Mouse (Mus musculus) liver, embryonic 13.5 days (tissue): ENCODE measurements around the gene Tmem143. TPM values are rescaled to one million over a fixed set of nuclear protein-coding genes. Genes with fewer than 3 reads are reported as not detected.

Source experiments
- ATAC-seq: fragments of 200-750 bp; cut with Nextera tagmentation; 2 replicates; pipeline ENCODE4 v1.8.0; 2017; ENCODE audit warnings: low read depth, mild to moderate bottlenecking, moderate number of reproducible peaks, moderate library complexity
- DNase-seq: peaks from one replicate; pipeline ENCODE4 v3.0.0; 2022
- H3K27ac ChIP-seq: fragments of 300-500 bp; sonication (generic); 2 replicates; pipeline ENCODE4 v1.5.1; 2015; ENCODE audit warnings: moderate library complexity, mild to moderate bottlenecking, inconsistent platforms
- H3K27me3 ChIP-seq: fragments of 300-500 bp; sonication (generic); 2 replicates; pipeline ENCODE4 v1.6.1; 2015; ENCODE audit warnings: mild to moderate bottlenecking, inconsistent platforms
- H3K36me3 ChIP-seq: fragments of 300-500 bp; sonication (generic); 2 replicates; pipeline ENCODE4 v1.6.1; 2015; ENCODE audit warnings: mild to moderate bottlenecking, inconsistent platforms
- H3K4me1 ChIP-seq: fragments of 300-500 bp; sonication (generic); replicated peaks from 2 replicates; pipeline ENCODE4 v1.6.1; 2015; ENCODE audit warnings: inconsistent platforms
- H3K4me2 ChIP-seq: fragments of 300-500 bp; sonication (generic); 2 replicates; pipeline ENCODE4 v1.6.1; 2015; ENCODE audit warnings: inconsistent platforms, mild to moderate bottlenecking, moderate library complexity
- H3K4me3 ChIP-seq: fragments of 300-500 bp; sonication (generic); replicated peaks from 2 replicates; pipeline ENCODE4 v1.5.1; 2015; ENCODE audit warnings: mild to moderate bottlenecking, inconsistent platforms
- H3K9ac ChIP-seq: fragments of 300-500 bp; sonication (generic); 2 replicates; pipeline ENCODE4 v1.6.1; 2015; ENCODE audit warnings: mild to moderate bottlenecking, inconsistent platforms
- H3K9me3 ChIP-seq: fragments of 300-500 bp; sonication (generic); replicated peaks from 2 replicates; pipeline ENCODE4 v1.6.1; 2016; ENCODE audit warnings: inconsistent platforms
- WGBS: fragments of 180-500 bp; shearing (Covaris S2); methylation state at CpG from one replicate; pipeline ENCODE4 v1.1.7; 2015; ENCODE audit not compliant: insufficient replicate concordance; 5-methylcytosine and 5-hydroxymethylcytosine counted together
- polyA plus RNA-seq: library from polyadenylated mRNA; unstranded; fragments of >200 nt; fragmentation: Nextera tagmentation; extraction: Ambion mirVana; gene quantifications from 2 replicates; pipeline ENCODE4 v1.2.1, GENCODE M21; 2015

Tmem143 gene
- polyA plus RNA-seq, 1 experiment from 2014 or later = 3.6 TPM

GRCm38 (mm10) chr7:45917004-45917704, 20.4 kb downstream of the Tmem143 start:
- peaks cover 56% of the 10 kb centered on the region for H3K4me1 ChIP-seq
- H3K9me3 ChIP-seq = no peaks in the 10 kb centered on the region
- 42% methylated on average over 13 of the region's 13 CpGs for WGBS
- DNase-seq (no peak), ATAC-seq (no peak)
- H3K4me2 ChIP-seq = peak overlapping the region; percentile 56
- H3K27ac ChIP-seq = peak overlapping the region; percentile 57; the same call in 1 of the 2 replicates
- H3K9ac ChIP-seq = peak overlapping the region; percentile 37
- no peaks in the 10 kb centered on the region for H3K27me3 ChIP-seq
- H3K4me3 ChIP-seq = peak overlapping the region; percentile 43; the same call in 1 of the 2 replicates
- H3K36me3 ChIP-seq = peaks cover 15% of the 10 kb centered on the region; the same call in 1 of the 2 replicates

- no peak for ATAC-seq
- H3K36me3 ChIP-seq = peaks cover 15% of the 10 kb centered on the region; the same call in 1 of the 2 replicates
- 0 out of 2 replicates have a peak overlapping the region, but pooled peaks have one; percentile 57 for H3K27ac ChIP-seq
- no peaks in the 10 kb centered on the region for H3K27me3 ChIP-seq
- H3K4me1 ChIP-seq = peaks cover 64% of the 10 kb centered on the region
- H3K4me2 ChIP-seq = no peak overlapping the region
- 77% methylated on average over 15 of the region's 15 CpGs for WGBS
- H3K4me3 ChIP-seq = no peak overlapping the region
- H3K9ac ChIP-seq = no peak overlapping the region; the same call in 1 of the 2 replicates
- H3K9me3 ChIP-seq = no peaks in the 10 kb centered on the region
- no peak for DNase-seq
Measured at GRCm38 (mm10) chr7:45917926-45918325, 21.2 kb downstream of the Tmem143 start.

GRCm38 (mm10) chr7:45919083-45919671, 22.4 kb downstream of the Tmem143 start:
- Histone ChIP-seq H3K9ac (peak overlapping the region; percentile 69; the same call in 1 of the 2 replicates), H3K27me3 (no peaks in the 10 kb centered on the region), H3K9me3 (no peaks in the 10 kb centered on the region), H3K4me1 (peaks cover 76% of the 10 kb centered on the region), H3K27ac (0 out of 2 replicates have a peak overlapping the region, but pooled peaks have one; percentile 7), H3K4me2 (peak overlapping the region; percentile 65), H3K4me3 (no peak overlapping the region), H3K36me3 (peaks cover 15% of the 10 kb centered on the region; the same call in 1 of the 2 replicates)
- ATAC-seq (no peak), DNase-seq (no peak)
- WGBS = 77% methylated on average over 14 of the region's 14 CpGs

- H3K4me1 ChIP-seq = peaks cover 82% of the 10 kb centered on the region
- no peak for ATAC-seq
- peak overlapping the region; percentile 69 for H3K9ac ChIP-seq
- peak overlapping the region; percentile 7; the same call in 1 of the 2 replicates for H3K27ac ChIP-seq
- H3K4me3 ChIP-seq = peak overlapping the region; percentile 54
- no peaks in the 10 kb centered on the region for H3K27me3 ChIP-seq
- no peaks in the 10 kb centered on the region for H3K9me3 ChIP-seq
- WGBS = 56% methylated on average over 4 of the region's 4 CpGs
- DNase-seq = no peak
- peaks cover 12% of the 10 kb centered on the region; the same call in 1 of the 2 replicates for H3K36me3 ChIP-seq
- H3K4me2 ChIP-seq = peak overlapping the region; percentile 65
Measured at GRCm38 (mm10) chr7:45919761-45920160, 23.0 kb downstream of the Tmem143 start.

GRCm38 (mm10) chr7:45920583-45921241, 24.0 kb downstream of the Tmem143 start:
- peak overlapping the region; percentile 86 for H3K27ac ChIP-seq
- DNase-seq (no peak), ATAC-seq (no peak)
- peaks cover 84% of the 10 kb centered on the region for H3K4me1 ChIP-seq
- H3K27me3 ChIP-seq = no peaks in the 10 kb centered on the region
- peak overlapping the region; percentile 54 for H3K4me3 ChIP-seq
- H3K9me3 ChIP-seq = no peaks in the 10 kb centered on the region
- H3K9ac ChIP-seq = peak overlapping the region; percentile 69
- peak overlapping the region; percentile 65 for H3K4me2 ChIP-seq
- WGBS = 16% methylated on average over 9 of the region's 9 CpGs
- H3K36me3 ChIP-seq = peaks cover 9% of the 10 kb centered on the region; the same call in 1 of the 2 replicates

- no peaks in the 10 kb centered on the region for H3K27me3 ChIP-seq
- DNase-seq (peak; percentile 38), ATAC-seq (peak; percentile 41; the same call in 1 of the 2 replicates)
- peaks cover 9% of the 10 kb centered on the region; the same call in 1 of the 2 replicates for H3K36me3 ChIP-seq
- H3K9ac ChIP-seq = peak within 1 kb of the TSS; percentile 69
- 8% methylated on average over 9 of the region's 9 CpGs for WGBS
- peak within 1 kb of the TSS; percentile 86 for H3K27ac ChIP-seq
- peaks cover 79% of the 10 kb centered on the region for H3K4me1 ChIP-seq
- H3K4me3 ChIP-seq = peak within 1 kb of the TSS; percentile 54
- no peaks in the 10 kb centered on the region for H3K9me3 ChIP-seq
- H3K4me2 ChIP-seq = peak within 1 kb of the TSS; percentile 76
Measured at GRCm38 (mm10) chr7:45921242-45921621, 24.5 kb downstream of the Tmem143 start, which contains the start of gene Emp3. Gene Emp3, minus strand, starts transcription at chr7:45921404.

- Histone ChIP-seq H3K27ac (peak overlapping the region; percentile 86), H3K4me3 (peak overlapping the region; percentile 58; the same call in 1 of the 2 replicates), H3K9ac (peak overlapping the region; percentile 69; the same call in 1 of the 2 replicates), H3K36me3 (peaks cover 9% of the 10 kb centered on the region; the same call in 1 of the 2 replicates), H3K9me3 (no peaks in the 10 kb centered on the region), H3K4me1 (peaks cover 70% of the 10 kb centered on the region), H3K27me3 (no peaks in the 10 kb centered on the region), H3K4me2 (peak overlapping the region; percentile 76)
- DNase-seq (no peak), ATAC-seq (no peak)
- 54% methylated on average over 12 of the region's 12 CpGs for WGBS
Measured at GRCm38 (mm10) chr7:45921950-45922600, 25.3 kb downstream of the Tmem143 start.

GRCm38 (mm10) chr7:45922928-45923761, 26.4 kb downstream of the Tmem143 start:
- H3K9ac ChIP-seq = peak overlapping the region; percentile 57
- peaks cover 3% of the 10 kb centered on the region; the same call in 1 of the 2 replicates for H3K36me3 ChIP-seq
- DNase-seq = peak; percentile 90
- peak; percentile 82 for ATAC-seq
- peak overlapping the region; percentile 86 for H3K27ac ChIP-seq
- H3K4me2 ChIP-seq = peak overlapping the region; percentile 76
- peaks cover 60% of the 10 kb centered on the region for H3K4me1 ChIP-seq
- H3K4me3 ChIP-seq = peak overlapping the region; percentile 58
- H3K27me3 ChIP-seq = 0 out of 2 replicates have a peak, but pooled peaks cover under 1% of the 10 kb centered on the region
- under 1% methylated on average over 37 of the region's 37 CpGs for WGBS
- no peaks in the 10 kb centered on the region for H3K9me3 ChIP-seq

- Histone ChIP-seq H3K9me3 (no peaks in the 10 kb centered on the region), H3K27ac (peak within 1 kb of the TSS; percentile 86), H3K36me3 (peaks cover 3% of the 10 kb centered on the region; the same call in 1 of the 2 replicates), H3K4me1 (peaks cover 60% of the 10 kb centered on the region), H3K27me3 (0 out of 2 replicates have a peak, but pooled peaks cover 3% of the 10 kb centered on the region), H3K4me2 (peak within 1 kb of the TSS; percentile 76), H3K4me3 (peak within 1 kb of the TSS; percentile 58), H3K9ac (peak within 1 kb of the TSS; percentile 60)
- WGBS = 2% methylated on average over 24 of the region's 24 CpGs
- peak; percentile 52 for DNase-seq
- ATAC-seq = peak; percentile 66
Measured at GRCm38 (mm10) chr7:45923762-45924428, 27.2 kb downstream of the Tmem143 start, which contains the start of gene Ccdc114. Gene Ccdc114, plus strand, starts transcription at chr7:45924072.
